ENCODE assay signal across 17 mouse cellular contexts in genomic region chr12:4178839-4179238, GRCm38 (mm10). TPM values are rescaled to one million over a fixed set of nuclear protein-coding genes. Genes with fewer than 3 reads are reported as not detected.
DNase-seq lines count a peak whose midpoint lies in the region; ATAC-seq and TF ChIP-seq lines count a peak whose summit lies in the region.
"Had no signal": no experiment of that assay in that cellular context is flagged by ENCODE, and none has a peak within 500 bp of the region (broad histone marks: within the 10 kb centered on the region; RNA-seq: fewer than 3 reads in every experiment).

No protein-coding gene starts in this region.

- no peak for DNase-seq in embryonic facial prominence, embryonic 11.5 days (ENCODE audit: low spot score)
- no peak for DNase-seq in embryonic facial prominence, embryonic 10.5 days (ENCODE audit: low spot score)
- DNase-seq in left cerebral cortex, postnatal 4 days, result peak; percentile 62
- DNase-seq in left cerebral cortex, postnatal 10 days (ENCODE audit: extremely low spot score in 1 of 2, low spot score in 2 of 2), result no peak
- peak; percentile 57 for DNase-seq in hindbrain, postnatal 0 days (ENCODE audit: low spot score)
- no peak for DNase-seq in adrenal gland, postnatal 25 days
- DNase-seq: B cell, adult 2 months; cerebellum, adult 2 months; kidney, adult 9 months; lung, adult 2 months had no signal

- TF ChIP-seq EP300 in ES-Bruce4 (IDR thresholded peaks at IDR 0.05; ENCODE audit: insufficient read depth, low read depth, low read length), result no peak

- no peak overlapping the region for H3K4me3 ChIP-seq in embryonic facial prominence, embryonic 11.5 days (ENCODE audit: low read depth, low read length)
- no peak overlapping the region for H3K4me3 ChIP-seq in embryonic facial prominence, embryonic 10.5 days
- H3K4me3 ChIP-seq in ES-Bruce4 (ENCODE audit: low read depth, low read length), result no peak overlapping the region
- no peak overlapping the region for H3K4me3 ChIP-seq in hindbrain, postnatal 0 days (ENCODE audit: low read length)
- H3K4me3 ChIP-seq: embryonic facial prominence, embryonic 12.5 days; heart, embryonic 13.5 days; left cerebral cortex, adult 2 months; neural tube, embryonic 12.5 days had no signal

- H3K36me3 ChIP-seq in embryonic facial prominence, embryonic 11.5 days (replicated peaks; ENCODE audit: control insufficient read depth, insufficient read depth, low read depth, low read length), result no peaks in the 10 kb centered on the region
- no peaks in the 10 kb centered on the region for H3K36me3 ChIP-seq in embryonic facial prominence, embryonic 10.5 days (replicated peaks)
- no peaks in the 10 kb centered on the region for H3K36me3 ChIP-seq in ES-Bruce4 (ENCODE audit: control insufficient read depth, insufficient read depth, low read length, poor library complexity, severe bottlenecking)
- no peaks in the 10 kb centered on the region for H3K36me3 ChIP-seq in hindbrain, postnatal 0 days (ENCODE audit: insufficient read depth, low read length)
- H3K36me3 ChIP-seq: embryonic facial prominence, embryonic 12.5 days; G1E; neural tube, embryonic 12.5 days had no signal

- intact Hi-C loops in left cerebral cortex, postnatal 4 days (cut with DNase I), result no loop called here
- intact Hi-C loops in left cerebral cortex, postnatal 10 days (cut with DNase I), result no loop called here

- 57% methylated on average over 5 of the region's 5 CpGs for WGBS in embryonic facial prominence, embryonic 11.5 days
- 57% methylated on average over 5 of the region's 5 CpGs for WGBS in embryonic facial prominence, embryonic 10.5 days
- 28% methylated on average over 5 of the region's 5 CpGs for WGBS in hindbrain, postnatal 0 days

- H3K9me3 ChIP-seq in embryonic facial prominence, embryonic 11.5 days (replicated peaks; ENCODE audit: control insufficient read depth, low read length), result no peaks in the 10 kb centered on the region
- no peaks in the 10 kb centered on the region for H3K9me3 ChIP-seq in embryonic facial prominence, embryonic 10.5 days
- no peaks in the 10 kb centered on the region for H3K9me3 ChIP-seq in ES-Bruce4 (replicated peaks; ENCODE audit: control insufficient read depth, insufficient read depth, low read length, poor library complexity, severe bottlenecking)
- H3K9me3 ChIP-seq in hindbrain, postnatal 0 days (ENCODE audit: low read length), result no peaks in the 10 kb centered on the region
- H3K9me3 ChIP-seq: embryonic facial prominence, embryonic 12.5 days; G1E; heart, embryonic 13.5 days; neural tube, embryonic 12.5 days had no signal

- H3K4me1 ChIP-seq in embryonic facial prominence, embryonic 11.5 days (ENCODE audit: control insufficient read depth, insufficient read depth, low read length), result no peaks in the 10 kb centered on the region
- H3K4me1 ChIP-seq in embryonic facial prominence, embryonic 10.5 days, result peaks cover 22% of the 10 kb centered on the region
- peaks cover 20% of the 10 kb centered on the region for H3K4me1 ChIP-seq in ES-Bruce4 (ENCODE audit: control insufficient read depth, insufficient read depth, low read length)
- no peaks in the 10 kb centered on the region for H3K4me1 ChIP-seq in hindbrain, postnatal 0 days (ENCODE audit: insufficient read depth, low read length)

- no peak overlapping the region for H3K27ac ChIP-seq in embryonic facial prominence, embryonic 11.5 days (replicated peaks; ENCODE audit: low read depth, low read length)
- H3K27ac ChIP-seq in embryonic facial prominence, embryonic 10.5 days (replicated peaks), result no peak overlapping the region; the same call in 1 of the 2 replicates
- peak overlapping the region; percentile 38; the same call in 1 of the 2 replicates for H3K27ac ChIP-seq in ES-Bruce4 (ENCODE audit: insufficient read depth, low read length)
- H3K27ac ChIP-seq in hindbrain, postnatal 0 days, result no peak overlapping the region
- H3K27ac ChIP-seq: embryonic facial prominence, embryonic 12.5 days; heart, embryonic 13.5 days; left cerebral cortex, adult 2 months; neural tube, embryonic 12.5 days had no signal

- no peak overlapping the region for H3K4me2 ChIP-seq in embryonic facial prominence, embryonic 11.5 days (ENCODE audit: low read depth, low read length)
- H3K4me2 ChIP-seq in hindbrain, postnatal 0 days (ENCODE audit: low read depth, low read length), result no peak overlapping the region
- H3K4me2 ChIP-seq: embryonic facial prominence, embryonic 12.5 days; heart, embryonic 13.5 days; neural tube, embryonic 12.5 days had no signal

- ATAC-seq in embryonic facial prominence, embryonic 11.5 days (replicated peaks; ENCODE audit: insufficient number of reproducible peaks, low FRiP score, low TSS enrichment, low read depth), result 0 out of 2 replicates have a peak, but pooled peaks have one; percentile 21
- peak; percentile 54; the same call in 1 of the 2 replicates for ATAC-seq in hindbrain, postnatal 0 days
- ATAC-seq in monocyte, adult 5-6 weeks (replicated peaks; ENCODE audit: insufficient number of reproducible peaks, low FRiP score, low TSS enrichment, poor library complexity, severe bottlenecking), result no peak

- no peaks in the 10 kb centered on the region for H3K27me3 ChIP-seq in embryonic facial prominence, embryonic 11.5 days (ENCODE audit: control insufficient read depth, insufficient read depth, low read length)
- H3K27me3 ChIP-seq in embryonic facial prominence, embryonic 10.5 days (replicated peaks; ENCODE audit: low read depth, poor library complexity, severe bottlenecking), result no peaks in the 10 kb centered on the region
- no peaks in the 10 kb centered on the region for H3K27me3 ChIP-seq in ES-Bruce4 (ENCODE audit: control insufficient read depth, insufficient read depth, low read length, poor library complexity, severe bottlenecking)
- no peaks in the 10 kb centered on the region for H3K27me3 ChIP-seq in hindbrain, postnatal 0 days (ENCODE audit: insufficient read depth, low read length)
- H3K27me3 ChIP-seq: embryonic facial prominence, embryonic 12.5 days; heart, embryonic 13.5 days; neural tube, embryonic 12.5 days had no signal

- no peak overlapping the region for H3K9ac ChIP-seq in embryonic facial prominence, embryonic 11.5 days (replicated peaks; ENCODE audit: low read length)
- H3K9ac ChIP-seq in ES-Bruce4 (ENCODE audit: low read depth, poor library complexity, severe bottlenecking), result no peak overlapping the region
- H3K9ac ChIP-seq in hindbrain, postnatal 0 days (replicated peaks; ENCODE audit: low read length), result no peak overlapping the region
- H3K9ac ChIP-seq: embryonic facial prominence, embryonic 12.5 days; heart, embryonic 13.5 days; neural tube, embryonic 12.5 days had no signal

- TF ChIP-seq POLR2A in ES-Bruce4 (IDR thresholded peaks at IDR 0.05; ENCODE audit: insufficient read depth, low read length), result no peak

- TF ChIP-seq CTCF in ES-Bruce4 (IDR thresholded peaks at IDR 0.05; ENCODE audit: low read depth, low read length), result no peak
- TF ChIP-seq CTCF in hindbrain, postnatal 0 days (IDR thresholded peaks at IDR 0.05; ENCODE audit: low read depth), result no peak

RNA-seq across cellular contexts. Expression of gene Adcy3, which starts 45.9 kb away (rescaled TPM):
- polyA plus RNA-seq in embryonic facial prominence, embryonic 11.5 days (2014; fragmentation: Nextera tagmentation; extraction: Ambion mirVana), result 4.0 and 4.4 TPM in 2 replicates
- polyA plus RNA-seq in embryonic facial prominence, embryonic 10.5 days (2016; fragmentation: Nextera tagmentation; extraction: Ambion mirVana), result 6.1 and 7.7 TPM in 2 replicates
- total RNA-seq in left cerebral cortex, postnatal 4 days (2021), result 10 to 100 TPM; 42.4 to 43.0 TPM
- total RNA-seq in left cerebral cortex, postnatal 10 days (2021), result 10 to 100 TPM; 53.9 to 55.1 TPM
- polyA plus RNA-seq in ES-Bruce4 (2011; ENCODE audit: insufficient read depth, insufficient read length, low read depth, missing spikeins), result 8.2 and 9.2 TPM in 2 replicates
- total RNA-seq in hindbrain, postnatal 0 days (2014; rRNA removed), result 40.4 and 40.9 TPM in 2 replicates
- polyA plus RNA-seq in hindbrain, postnatal 0 days (2015; fragmentation: Nextera tagmentation; extraction: Ambion mirVana), result 11.5 and 12.5 TPM in 2 replicates
- total RNA-seq in monocyte, adult 5-6 weeks (2017), result 4.3 to 11.2 TPM (median 9.3 TPM) in 3 replicates
- 28.3 and 39.5 TPM in 2 replicates for total RNA-seq in adrenal gland, postnatal 25 days (2021)
- polyA plus RNA-seq: G1E had no signal

RNA-seq across cellular contexts. Expression of gene Ptrhd1, which starts 55.0 kb away (rescaled TPM):
- 5.0 and 5.4 TPM in 2 replicates for polyA plus RNA-seq in embryonic facial prominence, embryonic 11.5 days (2014; fragmentation: Nextera tagmentation; extraction: Ambion mirVana)
- 5.9 and 6.0 TPM in 2 replicates for polyA plus RNA-seq in embryonic facial prominence, embryonic 10.5 days (2016; fragmentation: Nextera tagmentation; extraction: Ambion mirVana)
- total RNA-seq in left cerebral cortex, postnatal 4 days (2021), result 1 to 10 TPM; 8.3 to 8.5 TPM
- total RNA-seq in left cerebral cortex, postnatal 10 days (2021), result 1 to 10 TPM; 8.7 to 9.8 TPM
- polyA plus RNA-seq in ES-Bruce4 (2011; ENCODE audit: insufficient read depth, insufficient read length, low read depth, missing spikeins), result 6.9 and 7.2 TPM in 2 replicates
- total RNA-seq in hindbrain, postnatal 0 days (2014; rRNA removed), result 5.5 and 8.0 TPM in 2 replicates
- 8.9 and 9.4 TPM in 2 replicates for polyA plus RNA-seq in hindbrain, postnatal 0 days (2015; fragmentation: Nextera tagmentation; extraction: Ambion mirVana)
- total RNA-seq in monocyte, adult 5-6 weeks (2017), result 1.6 to 2.2 TPM (median 2.1 TPM) in 3 replicates
- total RNA-seq in adrenal gland, postnatal 25 days (2021), result 7.4 and 7.6 TPM in 2 replicates

RNA-seq across cellular contexts. Expression of gene Cenpo, which starts 55.3 kb away (rescaled TPM):
- 22.1 and 23.0 TPM in 2 replicates for polyA plus RNA-seq in embryonic facial prominence, embryonic 11.5 days (2014; fragmentation: Nextera tagmentation; extraction: Ambion mirVana)
- polyA plus RNA-seq in embryonic facial prominence, embryonic 10.5 days (2016; fragmentation: Nextera tagmentation; extraction: Ambion mirVana), result 22.8 and 23.5 TPM in 2 replicates
- 1 to 10 TPM; 7.0 to 7.3 TPM for total RNA-seq in left cerebral cortex, postnatal 4 days (2021)
- 1 to 10 TPM; 5.1 to 6.3 TPM for total RNA-seq in left cerebral cortex, postnatal 10 days (2021)
- 24.4 and 27.0 TPM in 2 replicates for polyA plus RNA-seq in ES-Bruce4 (2011; ENCODE audit: insufficient read depth, insufficient read length, low read depth, missing spikeins)
- total RNA-seq in hindbrain, postnatal 0 days (2014; rRNA removed), result 5.2 and 5.9 TPM in 2 replicates
- 5.3 and 5.7 TPM in 2 replicates for polyA plus RNA-seq in hindbrain, postnatal 0 days (2015; fragmentation: Nextera tagmentation; extraction: Ambion mirVana)
- total RNA-seq in monocyte, adult 5-6 weeks (2017), result 16.6 to 38.3 TPM (median 31.8 TPM) in 3 replicates
- total RNA-seq in adrenal gland, postnatal 25 days (2021), result 9.6 and 10.2 TPM in 2 replicates

Comparison
In these comparisons a context has a peak if more than half of its experiments do, and no peak if none do; other contexts are left out.
1. DNase-seq: peak in left cerebral cortex, postnatal 4 days (single experiment) and hindbrain, postnatal 0 days (single experiment); none in embryonic facial prominence, embryonic 11.5 days (single experiment), embryonic facial prominence, embryonic 10.5 days (single experiment), left cerebral cortex, postnatal 10 days (0 of 2) and adrenal gland, postnatal 25 days (single experiment).